Mouse (Mus musculus) layer of hippocampus, postnatal 10 days (tissue): ENCODE measurements around the gene Ecd. TPM values are rescaled to one million over a fixed set of nuclear protein-coding genes. Genes with fewer than 3 reads are reported as not detected.
A peak's percentile ranks its signal among the peaks of the same experiment; 100 is the strongest.
"Not testable (repeated sequence)": the region's sequence is repeated elsewhere in the genome, so short reads cannot be mapped to it uniquely, and the experiment has no call there.

Experiments used
- DNase-seq, 2 experiments: peaks; one replicate each; pipeline ENCODE4 v3.0.0; 2021; ENCODE audit warnings: low spot score in 2 of 2
- total RNA-seq, 2 experiments: library from RNA; stranded (reverse); gene quantifications; 2 replicates each; pipeline ENCODE4 v1.2.3; 2021

Gene Ecd
- total RNA-seq, 2 experiments from 2014 or later = 30.0 to 32.0 TPM

- no peak for DNase-seq
These were observed 16.6 kb downstream of the Ecd start for GRCm38 (mm10) chr14:20331316-20331715.

GRCm38 (mm10) chr14:20328474-20328873, 19.4 kb downstream of the Ecd start:
- DNase-seq = no peak

GRCm38 (mm10) chr14:20324196-20324595, 23.7 kb downstream of the Ecd start:
- DNase-seq = no peak

GRCm38 (mm10) chr14:20319420-20319819, 28.5 kb downstream of the Ecd start:
- DNase-seq = peak; percentile 54 to 62

DNA sequence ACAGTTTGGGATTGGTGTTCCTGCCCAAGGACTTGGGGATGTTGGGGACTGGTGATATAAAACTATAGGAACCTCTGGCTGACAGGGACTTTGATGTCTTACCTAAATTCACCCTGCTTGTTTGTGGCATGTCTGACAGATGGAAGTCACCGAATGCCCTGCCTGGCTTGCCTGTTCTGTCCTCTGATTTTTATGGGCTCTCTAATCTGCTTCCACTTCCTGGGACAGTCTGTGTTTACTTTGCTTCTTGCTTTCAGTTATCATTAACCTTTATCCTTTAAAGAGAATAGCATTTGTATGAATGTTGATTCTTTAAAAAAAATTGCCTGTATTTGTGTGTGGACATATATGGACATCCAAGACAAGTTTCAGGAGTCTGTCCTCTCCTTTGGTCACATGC, 32.8 kb downstream of the Ecd start:
- no peak for DNase-seq

DNA sequence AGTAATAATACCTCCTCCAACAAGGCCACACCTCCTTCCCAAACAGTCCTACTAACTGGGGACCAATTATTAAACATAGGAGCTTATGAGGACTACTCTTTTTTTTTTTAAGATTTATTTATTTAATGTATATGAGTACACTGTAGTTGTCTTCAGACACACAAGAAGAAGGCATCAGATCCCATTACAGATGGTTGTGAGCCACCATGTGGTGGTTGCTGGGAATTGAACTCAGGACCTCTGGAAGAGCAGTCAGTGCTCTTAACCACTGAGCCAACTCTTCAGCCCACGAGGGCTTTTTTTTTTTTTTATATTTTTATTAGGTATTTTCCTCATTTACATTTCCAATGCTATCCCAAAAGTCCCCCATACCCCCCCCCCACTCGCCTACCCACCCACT, 42.8 kb downstream of the Ecd start:
- not testable (repeated sequence) for DNase-seq

GRCm38 (mm10) chr14:20298131-20298530, 49.8 kb downstream of the Ecd start:
- no peak for DNase-seq

- DNase-seq = no peak
These were observed 50.3 kb downstream of the Ecd start for GRCm38 (mm10) chr14:20297616-20298015.

GRCm38 (mm10) chr14:20294947-20295346, 53.0 kb downstream of the Ecd start:
- no peak for DNase-seq

DNA sequence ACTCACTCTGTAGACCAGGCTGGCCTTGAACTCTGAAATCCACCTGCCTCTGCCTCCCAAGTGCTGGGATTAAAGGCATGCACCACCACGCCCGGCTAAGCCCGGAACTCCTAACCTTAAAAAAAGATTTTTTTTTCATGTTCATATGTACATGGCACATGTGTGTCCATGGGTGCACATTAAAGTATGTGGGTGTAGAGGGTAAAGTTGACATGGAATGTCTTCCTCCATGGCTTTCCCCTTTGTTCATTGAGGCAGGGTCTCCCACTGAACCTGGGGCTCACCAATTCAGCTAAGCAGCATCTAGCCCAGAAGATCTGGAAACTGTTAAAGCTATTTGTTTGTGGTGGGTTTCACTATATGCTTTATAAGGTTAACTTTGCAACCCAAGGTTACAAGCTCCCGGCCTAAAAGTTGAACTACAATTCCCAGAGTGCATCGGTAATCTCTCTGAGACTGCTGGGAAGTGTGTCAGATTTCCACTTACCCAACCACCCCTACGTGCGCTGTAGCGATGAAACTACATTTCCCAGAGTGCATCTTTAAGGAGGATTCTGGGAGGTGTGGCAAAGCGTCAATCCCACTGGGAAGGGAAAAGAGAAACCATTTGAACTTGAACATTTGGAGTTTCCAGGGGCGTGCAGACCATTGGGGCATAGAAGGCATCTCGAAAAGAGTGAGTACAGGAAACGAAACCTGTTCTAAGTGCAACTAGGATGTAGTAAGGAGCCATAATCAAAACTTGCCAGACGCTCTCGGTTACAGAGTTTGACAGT, 53.6 kb downstream of the Ecd start, which contains the start of gene Nudt13:
Nudt13 (plus strand) TSS at position 581 of the 776 bp plus-strand sequence.
- DNase-seq = peak; percentile 76 to 80

DNA sequence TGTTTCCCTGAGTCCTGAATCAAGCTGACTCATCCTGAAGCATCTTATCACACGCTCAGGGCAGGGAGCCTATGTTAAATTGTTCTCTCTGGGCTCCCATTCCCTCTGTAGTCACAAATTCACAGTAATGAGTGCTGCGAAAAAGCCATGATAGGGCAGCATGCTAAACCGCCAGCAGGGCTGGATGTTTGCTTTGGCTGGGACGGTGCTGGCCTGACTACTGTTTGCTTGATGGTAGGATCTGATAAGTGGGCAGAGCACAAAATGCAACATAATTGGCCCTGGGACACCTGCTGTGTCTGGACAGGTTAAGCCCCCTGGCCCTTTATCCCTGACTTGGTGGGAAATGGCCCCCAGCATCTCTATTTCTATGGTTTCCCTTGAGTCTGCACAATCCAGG, 56.5 kb downstream of the Ecd start:
- DNase-seq = no peak

Other genes with a start within 250 kb of the Ecd start
- 1 to 10 TPM; 4.8 to 5.0 TPM for gene Saysd1, start 209.6 kb downstream of the Ecd start, total RNA-seq
- gene Kcnk5, start 166.3 kb downstream of the Ecd start, total RNA-seq = under 1 TPM; 0.21 to 0.33 TPM
- gene Kcnk16, start 78.9 kb downstream of the Ecd start, total RNA-seq = not detected
- 10 to 100 TPM; 19.5 to 20.6 TPM for gene Nudt13, start 53.4 kb downstream of the Ecd start, total RNA-seq
- 10 to 100 TPM; 43.0 to 50.2 TPM for gene Fam149b, start within 50 bp of the Ecd start, total RNA-seq
- gene Dnajc9, start 40.8 kb upstream of the Ecd start, total RNA-seq = 10 to 100 TPM; 23.2 to 23.5 TPM
- 10 to 100 TPM; 31.5 to 37.8 TPM for gene Mrps16, start 45.5 kb upstream of the Ecd start, total RNA-seq
- gene Cfap70, start 104.1 kb upstream of the Ecd start, total RNA-seq = 1 to 10 TPM; 1.5 to 3.4 TPM
- gene Anxa7, start 132.0 kb upstream of the Ecd start, total RNA-seq = 10 to 100 TPM; 50.2 to 53.5 TPM
- gene Mss51, start 148.8 kb upstream of the Ecd start, total RNA-seq = 1 to 10 TPM; 1.7 to 1.8 TPM
- gene Ppp3cb, start 198.5 kb upstream of the Ecd start, total RNA-seq = 100 to 1,000 TPM; 397 to 418 TPM